Mouse (Mus musculus): ENCODE results near the gene March4. TPM values are rescaled to one million over a fixed set of nuclear protein-coding genes. Genes with fewer than 3 reads are reported as not detected.
A peak's percentile ranks its signal among the peaks of the same experiment; 100 is the strongest.

Gene March4
- polyA plus RNA-seq, 1 experiment from 2014 or later = 10.2 TPM

DNA sequence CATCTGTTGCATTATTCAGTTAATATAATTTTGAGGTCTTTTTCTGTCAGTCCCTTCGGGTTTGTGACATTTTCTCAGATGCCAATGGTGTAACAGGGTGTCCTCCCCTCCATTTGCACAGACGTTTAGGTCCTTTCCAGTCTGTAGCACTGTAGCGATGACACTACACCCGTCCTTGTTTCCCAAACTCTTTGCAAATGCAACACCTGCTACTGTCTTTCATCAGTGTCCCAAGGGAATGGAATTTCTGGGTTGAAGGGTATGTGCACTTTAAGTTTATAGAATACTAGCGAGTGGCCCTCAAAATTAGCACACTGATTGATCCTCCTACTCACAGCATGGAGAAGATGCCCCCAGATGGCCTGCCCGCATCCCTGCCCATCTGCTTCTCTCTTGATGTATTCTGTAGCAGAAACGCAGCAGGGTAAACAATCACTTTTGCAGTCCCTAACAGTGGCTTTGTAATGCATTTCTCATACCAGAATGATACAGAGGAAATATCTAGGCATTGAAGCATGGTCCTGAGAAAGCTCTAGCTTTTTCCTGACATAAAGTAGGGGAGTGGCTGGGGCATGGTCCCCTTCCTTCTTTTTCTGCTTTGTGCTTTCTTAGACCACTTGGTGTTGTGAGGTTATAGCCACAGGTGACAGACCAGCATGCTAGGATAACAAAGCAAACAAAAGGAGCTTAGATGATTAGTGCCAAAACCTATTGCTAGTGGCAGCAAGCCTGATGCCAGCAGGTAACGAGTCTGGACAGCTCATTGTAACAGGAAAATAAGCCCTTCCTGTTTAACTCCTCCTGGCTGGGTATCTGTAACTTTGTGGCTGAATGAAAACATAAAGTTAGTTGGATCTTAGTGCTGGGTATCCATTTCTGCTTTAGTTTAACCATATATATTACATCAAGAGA, 117.7 kb downstream of the March4 start:
- H3K9me3 ChIP-seq (ENCODE audit: control insufficient read depth, low read length) = no peaks in the 10 kb centered on the region
- no peak for DNase-seq (ENCODE audit: low spot score)
- H3K4me1 ChIP-seq (replicated peaks; ENCODE audit: control insufficient read depth, insufficient read depth, low read length) = peaks cover 12% of the 10 kb centered on the region; the same call in 1 of the 2 replicates
- WGBS = 54% methylated on average over 8 of the region's 8 CpGs
- no peak overlapping the region for H3K9ac ChIP-seq
- no peak overlapping the region for H3K4me3 ChIP-seq (replicated peaks; ENCODE audit: low read length)
- H3K4me2 ChIP-seq (replicated peaks) = no peak overlapping the region
- no peaks in the 10 kb centered on the region for H3K36me3 ChIP-seq (replicated peaks; ENCODE audit: control insufficient read depth, insufficient read depth)
- H3K27me3 ChIP-seq (ENCODE audit: control insufficient read depth, insufficient read depth, low read length) = no peaks in the 10 kb centered on the region
- H3K27ac ChIP-seq = no peak overlapping the region
- no peak for ATAC-seq (ENCODE audit: low FRiP score)

DNA sequence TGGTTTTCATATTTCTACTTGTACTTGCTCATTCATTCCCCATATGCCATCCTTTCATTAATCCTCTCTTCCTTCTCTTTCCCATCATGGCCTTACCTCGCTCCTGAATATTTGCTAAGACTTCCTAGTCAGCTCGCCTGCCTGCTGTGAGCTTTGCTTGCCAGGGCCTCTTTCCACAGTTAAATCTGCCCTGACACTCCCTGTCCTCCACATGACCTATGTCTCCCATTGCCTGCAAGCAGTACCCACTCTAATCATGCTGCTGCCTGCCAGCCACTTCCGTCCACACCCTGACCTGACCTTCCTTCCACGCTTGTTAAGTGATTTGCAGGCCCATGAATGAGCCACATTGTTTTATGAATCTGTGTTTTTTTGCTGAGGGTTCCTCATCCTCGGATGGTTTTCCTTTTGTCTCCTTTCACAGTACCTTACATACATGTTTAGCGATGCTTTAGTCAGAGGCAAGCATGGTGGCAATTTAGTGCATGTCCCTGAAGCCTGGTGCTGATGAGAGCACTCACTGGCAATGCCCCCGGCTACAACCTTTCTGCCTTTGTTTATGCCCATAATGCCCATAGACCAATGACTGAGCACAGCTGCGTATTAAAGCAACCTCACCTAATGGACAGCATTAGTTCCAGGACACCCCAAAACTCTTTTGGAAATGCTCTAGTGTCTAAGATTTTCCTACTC, 122.0 kb downstream of the March4 start:
- H3K9me3 ChIP-seq (ENCODE audit: control insufficient read depth, low read length) = no peaks in the 10 kb centered on the region
- H3K36me3 ChIP-seq (replicated peaks; ENCODE audit: control insufficient read depth, insufficient read depth) = no peaks in the 10 kb centered on the region
- H3K27me3 ChIP-seq (ENCODE audit: control insufficient read depth, insufficient read depth, low read length) = no peaks in the 10 kb centered on the region
- no peak overlapping the region for H3K4me2 ChIP-seq (replicated peaks)
- no peak overlapping the region for H3K9ac ChIP-seq
- H3K4me3 ChIP-seq (replicated peaks; ENCODE audit: low read length) = no peak overlapping the region
- H3K27ac ChIP-seq = peak overlapping the region; percentile 52
- WGBS = 32% methylated on average over 8 of the region's 8 CpGs
- peaks cover 13% of the 10 kb centered on the region; the same call in 1 of the 2 replicates for H3K4me1 ChIP-seq (replicated peaks; ENCODE audit: control insufficient read depth, insufficient read depth, low read length)
- DNase-seq (ENCODE audit: low spot score) = peak; percentile 30
- no peak for ATAC-seq (ENCODE audit: low FRiP score)

DNA sequence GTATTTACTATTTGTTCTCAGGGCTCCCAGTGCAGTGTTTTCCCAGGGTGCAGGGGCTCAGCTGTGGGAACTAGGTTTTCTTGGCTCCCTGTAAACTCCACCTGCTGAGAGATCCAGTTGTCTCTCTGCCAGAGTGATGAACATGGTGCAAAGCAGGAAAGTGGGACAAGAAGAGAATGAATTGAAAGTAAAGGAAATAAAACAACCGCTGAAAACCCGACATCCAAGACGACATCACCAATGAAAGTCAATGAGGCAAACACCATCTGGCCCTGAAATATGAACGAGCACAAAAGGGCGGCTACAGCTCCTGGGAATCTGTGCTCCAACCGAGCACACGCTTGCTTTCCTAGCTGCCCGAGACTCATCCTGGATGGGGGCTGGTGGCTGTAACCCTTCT, 122.6 kb downstream of the March4 start:
- no peak overlapping the region for H3K4me2 ChIP-seq (replicated peaks)
- no peak for ATAC-seq (ENCODE audit: low FRiP score)
- no peak overlapping the region for H3K4me3 ChIP-seq (replicated peaks; ENCODE audit: low read length)
- H3K36me3 ChIP-seq (replicated peaks; ENCODE audit: control insufficient read depth, insufficient read depth) = no peaks in the 10 kb centered on the region
- no peak for DNase-seq (ENCODE audit: low spot score)
- no peaks in the 10 kb centered on the region for H3K27me3 ChIP-seq (ENCODE audit: control insufficient read depth, insufficient read depth, low read length)
- H3K27ac ChIP-seq = peak overlapping the region; percentile 52
- 16% methylated on average over 8 of the region's 8 CpGs for WGBS
- H3K4me1 ChIP-seq (replicated peaks; ENCODE audit: control insufficient read depth, insufficient read depth, low read length) = peaks cover 11% of the 10 kb centered on the region; the same call in 1 of the 2 replicates
- no peaks in the 10 kb centered on the region for H3K9me3 ChIP-seq (ENCODE audit: control insufficient read depth, low read length)
- H3K9ac ChIP-seq = no peak overlapping the region

DNA sequence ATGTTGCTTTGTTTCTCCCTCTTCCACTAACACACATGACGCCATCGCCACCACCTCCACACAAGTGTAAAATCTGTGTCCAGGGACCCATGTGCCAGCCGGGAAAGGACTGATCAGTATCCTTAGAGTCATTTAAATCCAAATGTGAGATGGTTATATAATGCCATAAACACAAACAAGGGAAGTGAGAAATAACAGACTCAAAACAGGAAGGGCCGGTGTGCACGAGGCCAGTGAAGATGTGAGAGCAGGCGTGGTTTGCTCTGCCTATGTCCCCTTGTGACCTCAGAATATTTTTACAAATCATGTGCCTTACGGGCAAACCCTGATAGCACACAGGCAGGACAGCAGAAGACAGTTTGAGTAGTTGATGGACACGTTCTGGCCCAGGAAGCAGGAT, 123.5 kb downstream of the March4 start:
- Histone ChIP-seq H3K9ac (no peak overlapping the region), H3K4me1 (replicated peaks; ENCODE audit: control insufficient read depth, insufficient read depth, low read length) (peaks cover 8% of the 10 kb centered on the region; the same call in 1 of the 2 replicates), H3K4me3 (replicated peaks; ENCODE audit: low read length) (no peak overlapping the region), H3K27ac (no peak overlapping the region), H3K36me3 (replicated peaks; ENCODE audit: control insufficient read depth, insufficient read depth) (no peaks in the 10 kb centered on the region), H3K27me3 (ENCODE audit: control insufficient read depth, insufficient read depth, low read length) (no peaks in the 10 kb centered on the region), H3K9me3 (ENCODE audit: control insufficient read depth, low read length) (no peaks in the 10 kb centered on the region), H3K4me2 (replicated peaks) (no peak overlapping the region)
- DNase-seq (ENCODE audit: low spot score) (no peak), ATAC-seq (ENCODE audit: low FRiP score) (no peak)
- WGBS = 89% methylated on average over 8 of the region's 8 CpGs

DNA sequence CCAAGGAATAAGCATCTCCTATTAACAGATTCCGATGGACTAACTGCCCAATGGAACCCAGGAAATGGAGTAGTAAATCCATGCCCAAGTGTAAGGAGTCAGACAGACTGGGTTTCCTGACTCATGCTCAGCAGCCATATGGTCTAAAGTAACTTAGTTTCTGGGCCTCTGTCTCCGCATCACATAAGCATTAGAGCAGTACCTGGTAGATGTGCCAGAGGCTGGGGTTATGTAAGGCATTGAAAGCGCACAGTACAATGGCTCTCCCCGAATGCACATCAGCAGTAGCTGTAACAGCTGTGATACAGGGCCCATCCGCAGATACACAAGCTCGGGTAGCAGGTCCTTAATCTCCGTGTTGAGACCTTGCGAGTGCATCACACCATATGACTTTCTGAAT, 125.6 kb downstream of the March4 start:
- Histone ChIP-seq H3K4me2 (replicated peaks) (no peak overlapping the region), H3K4me1 (replicated peaks; ENCODE audit: control insufficient read depth, insufficient read depth, low read length) (peaks cover 12% of the 10 kb centered on the region; the same call in 1 of the 2 replicates), H3K36me3 (replicated peaks; ENCODE audit: control insufficient read depth, insufficient read depth) (no peaks in the 10 kb centered on the region), H3K27ac (no peak overlapping the region), H3K9me3 (ENCODE audit: control insufficient read depth, low read length) (no peaks in the 10 kb centered on the region), H3K27me3 (ENCODE audit: control insufficient read depth, insufficient read depth, low read length) (no peaks in the 10 kb centered on the region), H3K9ac (no peak overlapping the region), H3K4me3 (replicated peaks; ENCODE audit: low read length) (no peak overlapping the region)
- ATAC-seq (ENCODE audit: low FRiP score) (no peak), DNase-seq (ENCODE audit: low spot score) (no peak)
- WGBS = 93% methylated on average over 8 of the region's 8 CpGs

DNA sequence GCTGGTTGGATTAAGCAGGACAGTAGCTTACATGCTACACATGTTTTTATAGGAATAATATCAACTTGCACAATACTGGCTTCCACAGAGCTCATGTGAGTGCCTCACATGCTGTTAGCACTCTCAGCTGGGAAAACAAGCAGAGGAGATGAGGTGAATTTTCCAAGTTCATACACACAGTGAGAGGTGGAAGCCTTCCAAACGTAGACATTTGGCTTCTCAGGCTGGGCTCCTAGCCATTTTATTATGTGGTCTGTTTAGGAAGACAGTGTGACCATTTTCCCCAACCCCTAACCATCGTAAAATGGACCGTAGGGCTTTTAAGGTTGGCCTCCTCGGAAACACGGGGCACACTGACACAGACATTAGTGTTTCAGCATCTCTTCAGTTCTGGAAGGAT, 126.8 kb downstream of the March4 start:
- no peak overlapping the region for H3K9ac ChIP-seq
- H3K27ac ChIP-seq = no peak overlapping the region
- H3K4me2 ChIP-seq (replicated peaks) = no peak overlapping the region
- H3K36me3 ChIP-seq (replicated peaks; ENCODE audit: control insufficient read depth, insufficient read depth) = no peaks in the 10 kb centered on the region
- H3K27me3 ChIP-seq (ENCODE audit: control insufficient read depth, insufficient read depth, low read length) = no peaks in the 10 kb centered on the region
- DNase-seq (ENCODE audit: low spot score) = no peak
- no peak for ATAC-seq (ENCODE audit: low FRiP score)
- no peak overlapping the region for H3K4me3 ChIP-seq (replicated peaks; ENCODE audit: low read length)
- 78% methylated on average over 5 of the region's 5 CpGs for WGBS
- H3K4me1 ChIP-seq (replicated peaks; ENCODE audit: control insufficient read depth, insufficient read depth, low read length) = peaks cover 12% of the 10 kb centered on the region; the same call in 1 of the 2 replicates
- H3K9me3 ChIP-seq (ENCODE audit: control insufficient read depth, low read length) = no peaks in the 10 kb centered on the region

DNA sequence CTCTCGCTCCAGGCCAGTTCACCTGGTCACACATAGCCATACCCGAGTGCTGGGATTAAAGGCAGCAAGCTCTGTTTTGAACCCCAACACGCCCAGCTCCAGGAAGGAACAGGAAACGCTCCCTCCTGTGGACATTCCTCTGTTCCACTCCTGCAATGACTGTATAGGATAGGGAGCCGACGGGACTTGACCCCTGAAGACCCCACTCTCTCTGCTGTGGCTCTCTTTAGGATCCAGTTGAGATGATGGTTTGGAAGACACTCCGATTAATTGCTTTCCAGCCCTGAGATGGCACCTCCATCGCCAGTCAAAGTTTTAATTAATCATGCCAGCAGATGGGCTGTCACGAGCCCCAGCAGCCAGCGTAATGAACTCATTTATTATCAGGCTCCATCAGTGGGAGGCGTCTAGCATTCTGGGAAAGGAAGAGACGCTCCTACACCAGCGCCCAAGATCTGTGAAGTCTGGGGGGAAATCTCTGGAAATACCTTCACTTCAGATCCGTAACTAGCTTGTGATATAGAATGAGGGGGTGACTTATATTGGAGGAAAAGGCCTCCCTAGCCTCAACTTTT, 130.1 kb downstream of the March4 start:
- ATAC-seq (ENCODE audit: low FRiP score) = peak; percentile 81
- peak; percentile 66 for DNase-seq (ENCODE audit: low spot score)
- H3K27me3 ChIP-seq (ENCODE audit: control insufficient read depth, insufficient read depth, low read length) = no peaks in the 10 kb centered on the region

DNA sequence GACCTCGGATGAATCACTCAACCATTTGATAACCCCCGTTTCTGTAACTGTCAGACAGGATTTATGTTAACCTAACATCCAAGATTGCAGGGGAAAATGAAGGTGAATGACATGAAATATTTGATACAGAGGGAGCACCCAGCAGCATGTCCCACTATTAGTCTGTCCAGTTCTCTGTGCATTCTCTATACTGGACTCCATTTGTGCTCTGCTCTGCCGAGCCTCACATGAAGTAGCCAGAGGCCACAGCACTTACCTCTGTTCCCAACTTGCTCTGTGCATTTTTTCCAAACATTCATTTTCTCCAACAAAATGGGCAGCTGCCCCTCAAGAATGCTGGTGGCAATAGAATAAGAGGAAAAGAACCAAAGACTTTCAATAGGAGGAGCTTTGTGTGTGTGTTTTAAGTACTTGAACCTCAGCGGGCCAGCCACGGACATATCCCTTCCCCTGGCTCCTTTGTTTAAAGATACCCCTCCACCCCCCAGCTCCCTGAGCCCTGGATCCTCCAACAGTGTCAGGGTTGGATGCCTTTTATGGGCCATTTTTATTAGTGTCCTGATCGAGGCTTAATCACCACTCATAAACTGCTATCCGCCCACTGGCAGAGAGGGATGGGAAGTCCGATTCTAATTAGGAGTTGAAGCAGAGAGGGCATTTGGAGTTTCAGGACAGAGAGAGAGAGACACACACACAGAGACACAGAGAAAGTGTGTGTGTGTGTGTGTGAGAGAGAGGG, 135.2 kb downstream of the March4 start:
- no peak overlapping the region for H3K27ac ChIP-seq

More for the DNA sequence above, 130.1 kb downstream of the March4 start:
- Histone ChIP-seq H3K4me3 (replicated peaks; ENCODE audit: low read length) (no peak overlapping the region), H3K4me1 (replicated peaks; ENCODE audit: control insufficient read depth, insufficient read depth, low read length) (peaks cover 4% of the 10 kb centered on the region; the same call in 1 of the 2 replicates), H3K9me3 (ENCODE audit: control insufficient read depth, low read length) (no peaks in the 10 kb centered on the region), H3K27ac (peak overlapping the region; percentile 60), H3K36me3 (replicated peaks; ENCODE audit: control insufficient read depth, insufficient read depth) (no peaks in the 10 kb centered on the region), H3K4me2 (replicated peaks) (no peak overlapping the region), H3K9ac (no peak overlapping the region)
- WGBS = 46% methylated on average over 14 of the region's 14 CpGs

More for the DNA sequence above, 135.2 kb downstream of the March4 start:
- no peak overlapping the region for H3K9ac ChIP-seq
- no peaks in the 10 kb centered on the region for H3K9me3 ChIP-seq (ENCODE audit: control insufficient read depth, low read length)
- WGBS = 66% methylated on average over 8 of the region's 8 CpGs
- H3K36me3 ChIP-seq (replicated peaks; ENCODE audit: control insufficient read depth, insufficient read depth) = no peaks in the 10 kb centered on the region
- H3K4me1 ChIP-seq (replicated peaks; ENCODE audit: control insufficient read depth, insufficient read depth, low read length) = peaks cover 3% of the 10 kb centered on the region; the same call in 1 of the 2 replicates
- H3K27me3 ChIP-seq (ENCODE audit: control insufficient read depth, insufficient read depth, low read length) = no peaks in the 10 kb centered on the region
- DNase-seq (ENCODE audit: low spot score) (no peak), ATAC-seq (ENCODE audit: low FRiP score) (no peak)
- H3K4me3 ChIP-seq (replicated peaks; ENCODE audit: low read length) = no peak overlapping the region
- H3K4me2 ChIP-seq (replicated peaks) = no peak overlapping the region

All from hindbrain, embryonic 14.5 days (tissue).